Mouse (Mus musculus): ENCODE measurements around the gene Il18rap. TPM values are rescaled to one million over a fixed set of nuclear protein-coding genes. Genes with fewer than 3 reads are reported as not detected.
"Not testable (repeated sequence)": the region's sequence is repeated elsewhere in the genome, so short reads cannot be mapped to it uniquely, and the experiment has no call there.

Il18rap gene
- polyA plus RNA-seq, 1 experiment from 2014 or later, result 0.18 TPM

DNA sequence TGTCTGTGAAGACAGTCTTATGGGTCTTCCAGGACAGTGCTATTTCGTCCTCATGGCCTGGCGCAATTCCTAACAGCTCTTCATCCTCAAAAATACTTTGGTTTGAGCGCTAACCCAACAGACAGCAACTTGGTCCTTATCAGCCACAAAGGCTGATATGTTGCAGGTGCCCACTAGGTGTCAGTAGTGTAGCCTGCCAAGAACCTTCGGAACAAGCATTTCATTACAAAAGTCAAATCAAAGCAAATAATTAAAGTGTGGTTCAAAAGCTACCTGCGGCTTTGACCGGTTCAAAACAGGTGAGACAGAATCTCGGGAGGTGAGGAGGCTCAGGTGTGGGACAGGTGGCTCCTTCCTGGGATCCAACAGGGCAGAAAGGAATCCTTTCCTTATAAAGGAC, 64.6 kb downstream of the Il18rap start, which contains the start of gene Slc9a4:
Gene Slc9a4, plus strand, starts transcription at position 298 of the 400 bp plus-strand sequence.
- Histone ChIP-seq H3K9ac (ENCODE audit: low read depth, low read length) (no peak within 1 kb of the TSS), H3K27ac (no peak within 1 kb of the TSS), H3K36me3 (ENCODE audit: insufficient read depth, low read length) (no peaks in the 10 kb centered on the region), H3K9me3 (replicated peaks; ENCODE audit: low read length) (no peaks in the 10 kb centered on the region), H3K4me3 (replicated peaks; ENCODE audit: low read depth, low read length) (no peak within 1 kb of the TSS), H3K4me1 (replicated peaks; ENCODE audit: insufficient read depth, low read length) (no peaks in the 10 kb centered on the region), H3K27me3 (ENCODE audit: insufficient read depth, low read length) (no peaks in the 10 kb centered on the region), H3K4me2 (ENCODE audit: low read length) (no peak within 1 kb of the TSS)
- ATAC-seq (replicated peaks; ENCODE audit: low FRiP score, low read depth), result no peak
- peak; percentile 61 for DNase-seq (ENCODE audit: low spot score)
- TF ChIP-seq CTCF (IDR thresholded peaks at IDR 0.05; ENCODE audit: low read depth), result peak; percentile 87
- WGBS, result 6% methylated on average over 7 of the region's 7 CpGs

DNA sequence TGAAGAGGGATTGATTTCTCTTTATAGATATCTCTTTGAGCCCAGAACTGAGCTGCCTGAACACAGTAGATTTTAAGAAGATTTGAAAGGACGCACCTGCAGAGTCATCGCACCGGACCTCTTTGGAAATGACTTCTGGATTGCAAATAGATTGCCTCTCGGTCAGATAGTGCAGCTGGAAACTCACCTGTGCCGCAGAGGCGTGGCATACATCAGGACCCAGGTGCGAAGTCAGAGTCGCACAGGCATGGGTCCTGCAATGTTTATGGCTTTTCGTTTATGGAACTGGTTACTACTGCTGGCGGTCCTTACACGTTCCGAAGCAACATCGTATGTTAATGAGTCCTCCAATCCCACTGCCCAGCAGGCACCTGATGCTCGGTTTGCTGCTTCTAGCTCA, 65.1 kb downstream of the Il18rap start:
- Histone ChIP-seq H3K27me3 (ENCODE audit: insufficient read depth, low read length) (no peaks in the 10 kb centered on the region), H3K36me3 (ENCODE audit: insufficient read depth, low read length) (no peaks in the 10 kb centered on the region), H3K4me2 (ENCODE audit: low read length) (no peak overlapping the region), H3K4me3 (replicated peaks; ENCODE audit: low read depth, low read length) (no peak overlapping the region), H3K27ac (no peak overlapping the region), H3K9me3 (replicated peaks; ENCODE audit: low read length) (no peaks in the 10 kb centered on the region), H3K9ac (ENCODE audit: low read depth, low read length) (no peak overlapping the region), H3K4me1 (replicated peaks; ENCODE audit: insufficient read depth, low read length) (no peaks in the 10 kb centered on the region)
- no peak for DNase-seq (ENCODE audit: low spot score)
- no peak for ATAC-seq (replicated peaks; ENCODE audit: low FRiP score, low read depth)
- 59% methylated on average over 14 of the region's 14 CpGs for WGBS
- TF ChIP-seq CTCF (IDR thresholded peaks at IDR 0.05; ENCODE audit: low read depth), result no peak

DNA sequence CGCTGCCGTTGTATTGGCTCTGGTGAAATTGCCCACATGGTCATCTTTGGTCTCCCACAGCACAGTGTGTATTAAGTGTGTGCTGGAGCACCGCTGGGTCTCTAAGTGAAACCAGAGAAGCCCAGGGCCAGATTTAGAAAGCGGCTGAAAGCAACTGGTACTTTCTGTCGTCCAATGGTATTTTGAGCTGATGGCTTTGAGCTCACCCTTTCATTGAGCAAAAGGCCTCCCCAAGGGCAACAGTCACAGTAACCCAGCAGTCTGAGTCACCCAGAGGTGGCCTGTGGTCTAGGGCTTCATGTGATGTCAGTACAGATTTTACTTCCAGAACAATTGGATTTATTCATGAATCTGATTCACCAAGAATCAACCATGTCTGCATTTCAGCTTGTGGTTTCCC, 71.6 kb downstream of the Il18rap start:
- no peak for ATAC-seq (replicated peaks; ENCODE audit: low FRiP score, low read depth)
- no peak for DNase-seq (ENCODE audit: low spot score)
- H3K27me3 ChIP-seq (ENCODE audit: insufficient read depth, low read length), result no peaks in the 10 kb centered on the region
- H3K36me3 ChIP-seq (ENCODE audit: insufficient read depth, low read length), result no peaks in the 10 kb centered on the region
- H3K27ac ChIP-seq, result no peak overlapping the region
- no peaks in the 10 kb centered on the region for H3K9me3 ChIP-seq (replicated peaks; ENCODE audit: low read length)
- TF ChIP-seq CTCF (IDR thresholded peaks at IDR 0.05; ENCODE audit: low read depth), result no peak
- no peak overlapping the region for H3K4me3 ChIP-seq (replicated peaks; ENCODE audit: low read depth, low read length)
- no peak overlapping the region for H3K4me2 ChIP-seq (ENCODE audit: low read length)
- no peaks in the 10 kb centered on the region for H3K4me1 ChIP-seq (replicated peaks; ENCODE audit: insufficient read depth, low read length)
- WGBS, result 66% methylated on average over 5 of the region's 5 CpGs
- H3K9ac ChIP-seq (ENCODE audit: low read depth, low read length), result no peak overlapping the region

- no peaks in the 10 kb centered on the region for H3K9me3 ChIP-seq (replicated peaks; ENCODE audit: low read length)
- no peak for DNase-seq (ENCODE audit: low spot score)
- no peak overlapping the region for H3K4me3 ChIP-seq (replicated peaks; ENCODE audit: low read depth, low read length)
- H3K4me2 ChIP-seq (ENCODE audit: low read length), result no peak overlapping the region
- ATAC-seq (replicated peaks; ENCODE audit: low FRiP score, low read depth), result no peak
- 86% methylated on average over 4 of the region's 4 CpGs for WGBS
- no peak for TF ChIP-seq CTCF (IDR thresholded peaks at IDR 0.05; ENCODE audit: low read depth)
- H3K27me3 ChIP-seq (ENCODE audit: insufficient read depth, low read length), result no peaks in the 10 kb centered on the region
- H3K4me1 ChIP-seq (replicated peaks; ENCODE audit: insufficient read depth, low read length), result no peaks in the 10 kb centered on the region
- no peaks in the 10 kb centered on the region for H3K36me3 ChIP-seq (ENCODE audit: insufficient read depth, low read length)
- H3K27ac ChIP-seq, result no peak overlapping the region
- no peak overlapping the region for H3K9ac ChIP-seq (ENCODE audit: low read depth, low read length)
These were observed 75.8 kb downstream of the Il18rap start for GRCm38 (mm10) chr1:40590931-40591330.

DNA sequence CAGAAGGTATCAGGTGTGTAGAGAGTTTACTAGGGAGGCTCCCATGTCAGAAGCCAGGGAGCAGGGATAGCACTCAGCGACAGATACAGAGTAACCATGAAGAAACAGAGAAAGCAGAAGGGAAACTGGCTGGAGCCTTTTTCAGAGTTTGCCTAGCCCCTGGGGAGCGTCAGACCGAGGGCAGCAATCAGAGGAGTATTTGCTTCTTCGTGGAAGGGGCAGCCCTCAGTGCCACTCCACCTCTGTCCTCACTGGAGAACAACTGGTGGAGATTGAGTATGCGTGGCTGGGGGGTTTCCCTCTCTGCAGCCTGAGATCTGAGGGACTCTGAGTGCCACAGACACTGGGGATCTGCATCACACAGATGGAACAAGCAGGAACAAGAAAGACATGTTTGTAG, 82.7 kb downstream of the Il18rap start:
- H3K4me3 ChIP-seq (replicated peaks; ENCODE audit: low read depth, low read length), result no peak overlapping the region
- TF ChIP-seq CTCF (IDR thresholded peaks at IDR 0.05; ENCODE audit: low read depth), result no peak
- ATAC-seq (replicated peaks; ENCODE audit: low FRiP score, low read depth) (no peak), DNase-seq (ENCODE audit: low spot score) (no peak)
- H3K9ac ChIP-seq (ENCODE audit: low read depth, low read length), result no peak overlapping the region
- 66% methylated on average over 5 of the region's 5 CpGs for WGBS
- H3K27me3 ChIP-seq (ENCODE audit: insufficient read depth, low read length), result no peaks in the 10 kb centered on the region
- no peaks in the 10 kb centered on the region for H3K9me3 ChIP-seq (replicated peaks; ENCODE audit: low read length)
- no peak overlapping the region for H3K27ac ChIP-seq
- H3K4me2 ChIP-seq (ENCODE audit: low read length), result no peak overlapping the region
- no peaks in the 10 kb centered on the region for H3K36me3 ChIP-seq (ENCODE audit: insufficient read depth, low read length)
- H3K4me1 ChIP-seq (replicated peaks; ENCODE audit: insufficient read depth, low read length), result no peaks in the 10 kb centered on the region

GRCm38 (mm10) chr1:40599661-40600060, 84.5 kb downstream of the Il18rap start:
- ATAC-seq (replicated peaks; ENCODE audit: low FRiP score, low read depth), result not testable (repeated sequence)
- WGBS, result 87% methylated on average over 9 of the region's 9 CpGs

More at GRCm38 (mm10) chr1:40599661-40600060, 84.5 kb downstream of the Il18rap start:
- H3K4me1 ChIP-seq (replicated peaks; ENCODE audit: insufficient read depth, low read length); DNase-seq (ENCODE audit: low spot score); H3K36me3 ChIP-seq (ENCODE audit: insufficient read depth, low read length); H3K4me3 ChIP-seq (replicated peaks; ENCODE audit: low read depth, low read length); H3K9me3 ChIP-seq (replicated peaks; ENCODE audit: low read length); H3K4me2 ChIP-seq (ENCODE audit: low read length); H3K27me3 ChIP-seq (ENCODE audit: insufficient read depth, low read length); H3K27ac ChIP-seq; H3K9ac ChIP-seq (ENCODE audit: low read depth, low read length): not testable (repeated sequence)
